Mouse (Mus musculus): ENCODE data around the gene 4930503B20Rik. TPM values are rescaled to one million over a fixed set of nuclear protein-coding genes. Genes with fewer than 3 reads are reported as not detected.

4930503B20Rik gene
- polyA plus RNA-seq, 1 experiment from 2014 or later = not detected

Other genes starting within 250 kb of the 4930503B20Rik start
- gene Ssx2ip, start 246.7 kb downstream of the 4930503B20Rik start, polyA plus RNA-seq (2015; fragmentation: Nextera tagmentation; extraction: Ambion mirVana) = 31.2 and 35.9 TPM in 2 replicates
- 10.9 and 11.3 TPM in 2 replicates for gene Ctbs, start 201.5 kb downstream of the 4930503B20Rik start, polyA plus RNA-seq (2015; fragmentation: Nextera tagmentation; extraction: Ambion mirVana)
- 4.2 and 5.4 TPM in 2 replicates for gene Spata1, start 151.6 kb downstream of the 4930503B20Rik start, polyA plus RNA-seq (2015; fragmentation: Nextera tagmentation; extraction: Ambion mirVana)
- 992 and 1,078 TPM in 2 replicates for gene Gng5, start 151.5 kb downstream of the 4930503B20Rik start, polyA plus RNA-seq (2015; fragmentation: Nextera tagmentation; extraction: Ambion mirVana)
- 49.7 and 51.6 TPM in 2 replicates for gene Rpf1, start 129.9 kb downstream of the 4930503B20Rik start, polyA plus RNA-seq (2015; fragmentation: Nextera tagmentation; extraction: Ambion mirVana)
- gene Uox, start 80.9 kb downstream of the 4930503B20Rik start, polyA plus RNA-seq (2015; fragmentation: Nextera tagmentation; extraction: Ambion mirVana) = 0.43 and 1.5 TPM in 2 replicates
- 0.23 and 0.24 TPM in 2 replicates for gene Dnase2b, start 35.7 kb downstream of the 4930503B20Rik start, polyA plus RNA-seq (2015; fragmentation: Nextera tagmentation; extraction: Ambion mirVana)
- gene Samd13, start 34.3 kb upstream of the 4930503B20Rik start, polyA plus RNA-seq (2015; fragmentation: Nextera tagmentation; extraction: Ambion mirVana) = 0.67 and 0.86 TPM in 2 replicates
- 51.5 and 56.8 TPM in 2 replicates for gene Prkacb, start 161.7 kb upstream of the 4930503B20Rik start, polyA plus RNA-seq (2015; fragmentation: Nextera tagmentation; extraction: Ambion mirVana)
- 2.6 and 2.9 TPM in 2 replicates for gene Ttll7, start 201.1 kb upstream of the 4930503B20Rik start, polyA plus RNA-seq (2015; fragmentation: Nextera tagmentation; extraction: Ambion mirVana)